Comparison of ENCODE assay signal across 9 mouse cellular contexts in genomic region chr4:23601426-23602293, GRCm38 (mm10).
DNase-seq lines count a peak whose midpoint lies in the region; ATAC-seq and TF ChIP-seq lines count a peak whose summit lies in the region.
"Had no signal": no experiment of that assay in that cellular context is flagged by ENCODE, and none has a peak within 500 bp of the region (broad histone marks: within the 10 kb centered on the region; RNA-seq: fewer than 3 reads in every experiment).

No protein-coding gene starts in this region.

- H3K4me2 ChIP-seq in intestine, embryonic 14.5 days (ENCODE audit: low read length): no peak overlapping the region; the same call in 1 of the 2 replicates
- no peak overlapping the region for H3K4me2 ChIP-seq in intestine, postnatal 0 days (replicated peaks; ENCODE audit: low read depth)
- H3K4me2 ChIP-seq in embryonic facial prominence, embryonic 11.5 days (ENCODE audit: low read depth, low read length): no peak overlapping the region
- H3K4me2 ChIP-seq in hindbrain, embryonic 15.5 days: peak overlapping the region; percentile 56
- peak overlapping the region; percentile 33 for H3K4me2 ChIP-seq in neural tube, embryonic 11.5 days (ENCODE audit: low read depth)
- H3K4me2 ChIP-seq: liver, embryonic 13.5 days had no signal

- H3K27me3 ChIP-seq in intestine, embryonic 14.5 days (replicated peaks; ENCODE audit: control insufficient read depth, insufficient read depth, low read length): no peaks in the 10 kb centered on the region
- no peaks in the 10 kb centered on the region for H3K27me3 ChIP-seq in intestine, postnatal 0 days (replicated peaks; ENCODE audit: control insufficient read depth, insufficient read depth, low read length)
- no peaks in the 10 kb centered on the region for H3K27me3 ChIP-seq in embryonic facial prominence, embryonic 11.5 days (ENCODE audit: control insufficient read depth, insufficient read depth, low read length)
- H3K27me3 ChIP-seq in hindbrain, embryonic 15.5 days: no peaks in the 10 kb centered on the region
- no peaks in the 10 kb centered on the region for H3K27me3 ChIP-seq in neural tube, embryonic 11.5 days (ENCODE audit: control insufficient read depth, insufficient read depth, low read length)
- H3K27me3 ChIP-seq: liver, embryonic 13.5 days had no signal

- H3K9me3 ChIP-seq in intestine, embryonic 14.5 days (ENCODE audit: control insufficient read depth, low read length): no peaks in the 10 kb centered on the region
- no peaks in the 10 kb centered on the region for H3K9me3 ChIP-seq in intestine, postnatal 0 days (ENCODE audit: control insufficient read depth)
- H3K9me3 ChIP-seq in embryonic facial prominence, embryonic 11.5 days (replicated peaks; ENCODE audit: control insufficient read depth, low read length): no peaks in the 10 kb centered on the region
- no peaks in the 10 kb centered on the region for H3K9me3 ChIP-seq in hindbrain, embryonic 15.5 days
- no peaks in the 10 kb centered on the region for H3K9me3 ChIP-seq in neural tube, embryonic 11.5 days (ENCODE audit: control insufficient read depth, low read length)
- H3K9me3 ChIP-seq: liver, embryonic 13.5 days had no signal

- H3K36me3 ChIP-seq in intestine, embryonic 14.5 days (ENCODE audit: control insufficient read depth, insufficient read depth, low read length): no peaks in the 10 kb centered on the region
- H3K36me3 ChIP-seq in intestine, postnatal 0 days (ENCODE audit: control insufficient read depth, insufficient read depth): no peaks in the 10 kb centered on the region
- H3K36me3 ChIP-seq in embryonic facial prominence, embryonic 11.5 days (replicated peaks; ENCODE audit: control insufficient read depth, insufficient read depth, low read depth, low read length): no peaks in the 10 kb centered on the region
- no peaks in the 10 kb centered on the region for H3K36me3 ChIP-seq in hindbrain, embryonic 15.5 days
- no peaks in the 10 kb centered on the region for H3K36me3 ChIP-seq in neural tube, embryonic 11.5 days (ENCODE audit: control insufficient read depth, insufficient read depth, low read length)
- H3K36me3 ChIP-seq: liver, embryonic 13.5 days had no signal

- H3K9ac ChIP-seq in intestine, embryonic 14.5 days (ENCODE audit: low read length): no peak overlapping the region
- H3K9ac ChIP-seq in intestine, postnatal 0 days (ENCODE audit: low read depth, low read length): no peak overlapping the region
- no peak overlapping the region for H3K9ac ChIP-seq in embryonic facial prominence, embryonic 11.5 days (replicated peaks; ENCODE audit: low read length)
- peak overlapping the region; percentile 36 for H3K9ac ChIP-seq in hindbrain, embryonic 15.5 days
- peak overlapping the region; percentile 0; the same call in 1 of the 2 replicates for H3K9ac ChIP-seq in neural tube, embryonic 11.5 days (ENCODE audit: low read length)
- H3K9ac ChIP-seq: liver, embryonic 13.5 days had no signal

- no peak for ATAC-seq in intestine, embryonic 14.5 days (replicated peaks; ENCODE audit: low FRiP score, low TSS enrichment, low read depth)
- no peak for ATAC-seq in intestine, postnatal 0 days
- ATAC-seq in embryonic facial prominence, embryonic 11.5 days (replicated peaks; ENCODE audit: insufficient number of reproducible peaks, low FRiP score, low TSS enrichment, low read depth): peak; percentile 73; the same call in 1 of the 2 replicates
- peak; percentile 91 for ATAC-seq in hindbrain, embryonic 15.5 days (ENCODE audit: low FRiP score, low read depth)
- peak; percentile 77 for ATAC-seq in neural tube, embryonic 11.5 days (ENCODE audit: insufficient read depth, low FRiP score, low TSS enrichment)

- 0 out of 2 replicates have a peak, but pooled peaks cover 5% of the 10 kb centered on the region for H3K4me1 ChIP-seq in intestine, embryonic 14.5 days (replicated peaks; ENCODE audit: control insufficient read depth, insufficient read depth, low read length)
- H3K4me1 ChIP-seq in intestine, postnatal 0 days (replicated peaks; ENCODE audit: control insufficient read depth, insufficient read depth, low read length): no peaks in the 10 kb centered on the region
- H3K4me1 ChIP-seq in embryonic facial prominence, embryonic 11.5 days (ENCODE audit: control insufficient read depth, insufficient read depth, low read length): no peaks in the 10 kb centered on the region
- H3K4me1 ChIP-seq in hindbrain, embryonic 15.5 days (replicated peaks): peaks cover 18% of the 10 kb centered on the region
- H3K4me1 ChIP-seq in neural tube, embryonic 11.5 days (ENCODE audit: control insufficient read depth, insufficient read depth, low read length): peaks cover 12% of the 10 kb centered on the region
- H3K4me1 ChIP-seq: liver, embryonic 13.5 days had no signal

- peak; percentile 50 for DNase-seq in intestine, embryonic 14.5 days (ENCODE audit: low spot score)
- DNase-seq in embryonic facial prominence, embryonic 11.5 days (ENCODE audit: low spot score): no peak
- peak; percentile 58 for DNase-seq in neural tube, embryonic 11.5 days (ENCODE audit: low spot score)
- no peak for DNase-seq in gastrocnemius, postnatal 4 days (ENCODE audit: low spot score in 2 of 2)
- DNase-seq in thymus, adult 18-20 months: no peak
- DNase-seq in adrenal gland, adult 8-10 months: no peak
- DNase-seq: liver, embryonic 13.5 days had no signal

- no peak overlapping the region for H3K4me3 ChIP-seq in intestine, embryonic 14.5 days (ENCODE audit: low read depth, low read length)
- no peak overlapping the region for H3K4me3 ChIP-seq in intestine, postnatal 0 days (ENCODE audit: low read depth, low read length)
- no peak overlapping the region for H3K4me3 ChIP-seq in embryonic facial prominence, embryonic 11.5 days (ENCODE audit: low read depth, low read length)
- peak overlapping the region; percentile 21 for H3K4me3 ChIP-seq in hindbrain, embryonic 15.5 days
- no peak overlapping the region for H3K4me3 ChIP-seq in neural tube, embryonic 11.5 days (ENCODE audit: low read depth, low read length)
- H3K4me3 ChIP-seq: liver, embryonic 13.5 days had no signal

- no peak overlapping the region for H3K27ac ChIP-seq in intestine, embryonic 14.5 days (ENCODE audit: low read depth)
- H3K27ac ChIP-seq in intestine, postnatal 0 days (ENCODE audit: low read depth, low read length): no peak overlapping the region
- no peak overlapping the region for H3K27ac ChIP-seq in embryonic facial prominence, embryonic 11.5 days (replicated peaks; ENCODE audit: low read depth, low read length)
- H3K27ac ChIP-seq in hindbrain, embryonic 15.5 days (replicated peaks): peak overlapping the region; percentile 77
- H3K27ac ChIP-seq in neural tube, embryonic 11.5 days (ENCODE audit: low read depth, low read length): peak overlapping the region; percentile 73
- H3K27ac ChIP-seq: liver, embryonic 13.5 days had no signal

- 30% methylated on average over 13 of the region's 13 CpGs for WGBS in intestine, embryonic 14.5 days
- 35% methylated on average over 13 of the region's 13 CpGs for WGBS in intestine, postnatal 0 days
- 37% methylated on average over 13 of the region's 13 CpGs for WGBS in embryonic facial prominence, embryonic 11.5 days
- 7% methylated on average over 13 of the region's 13 CpGs for WGBS in hindbrain, embryonic 15.5 days
- WGBS in neural tube, embryonic 11.5 days: 18% methylated on average over 13 of the region's 13 CpGs

- no peak for TF ChIP-seq CTCF in intestine, postnatal 0 days (IDR thresholded peaks at IDR 0.05; ENCODE audit: low read depth)

Comparison
In these comparisons a context has a peak if more than half of its experiments do, and no peak if none do; other contexts are left out.
1. ATAC-seq: peak in embryonic facial prominence, embryonic 11.5 days (single experiment), hindbrain, embryonic 15.5 days (single experiment) and neural tube, embryonic 11.5 days (single experiment); none in intestine, embryonic 14.5 days (single experiment) and intestine, postnatal 0 days (single experiment).
2. DNase-seq: peak in intestine, embryonic 14.5 days (single experiment) and neural tube, embryonic 11.5 days (single experiment); none in embryonic facial prominence, embryonic 11.5 days (single experiment), gastrocnemius, postnatal 4 days (0 of 2), thymus, adult 18-20 months (0 of 2) and adrenal gland, adult 8-10 months (single experiment).
3. H3K27ac ChIP-seq: peak in hindbrain, embryonic 15.5 days (single experiment) and neural tube, embryonic 11.5 days (single experiment); none in intestine, embryonic 14.5 days (single experiment), intestine, postnatal 0 days (single experiment) and embryonic facial prominence, embryonic 11.5 days (single experiment).
4. H3K4me2 ChIP-seq: peak in hindbrain, embryonic 15.5 days (single experiment) and neural tube, embryonic 11.5 days (single experiment); none in intestine, embryonic 14.5 days (single experiment), intestine, postnatal 0 days (single experiment) and embryonic facial prominence, embryonic 11.5 days (single experiment).
5. H3K9ac ChIP-seq: peak in hindbrain, embryonic 15.5 days (single experiment) and neural tube, embryonic 11.5 days (single experiment); none in intestine, embryonic 14.5 days (single experiment), intestine, postnatal 0 days (single experiment) and embryonic facial prominence, embryonic 11.5 days (single experiment).